Mouse (Mus musculus): ENCODE measurements around the gene Golm1.
"Not testable (repeated sequence)": the region's sequence is repeated elsewhere in the genome, so short reads cannot be mapped to it uniquely, and the experiment has no call there.

The Golm1 gene

DNA sequence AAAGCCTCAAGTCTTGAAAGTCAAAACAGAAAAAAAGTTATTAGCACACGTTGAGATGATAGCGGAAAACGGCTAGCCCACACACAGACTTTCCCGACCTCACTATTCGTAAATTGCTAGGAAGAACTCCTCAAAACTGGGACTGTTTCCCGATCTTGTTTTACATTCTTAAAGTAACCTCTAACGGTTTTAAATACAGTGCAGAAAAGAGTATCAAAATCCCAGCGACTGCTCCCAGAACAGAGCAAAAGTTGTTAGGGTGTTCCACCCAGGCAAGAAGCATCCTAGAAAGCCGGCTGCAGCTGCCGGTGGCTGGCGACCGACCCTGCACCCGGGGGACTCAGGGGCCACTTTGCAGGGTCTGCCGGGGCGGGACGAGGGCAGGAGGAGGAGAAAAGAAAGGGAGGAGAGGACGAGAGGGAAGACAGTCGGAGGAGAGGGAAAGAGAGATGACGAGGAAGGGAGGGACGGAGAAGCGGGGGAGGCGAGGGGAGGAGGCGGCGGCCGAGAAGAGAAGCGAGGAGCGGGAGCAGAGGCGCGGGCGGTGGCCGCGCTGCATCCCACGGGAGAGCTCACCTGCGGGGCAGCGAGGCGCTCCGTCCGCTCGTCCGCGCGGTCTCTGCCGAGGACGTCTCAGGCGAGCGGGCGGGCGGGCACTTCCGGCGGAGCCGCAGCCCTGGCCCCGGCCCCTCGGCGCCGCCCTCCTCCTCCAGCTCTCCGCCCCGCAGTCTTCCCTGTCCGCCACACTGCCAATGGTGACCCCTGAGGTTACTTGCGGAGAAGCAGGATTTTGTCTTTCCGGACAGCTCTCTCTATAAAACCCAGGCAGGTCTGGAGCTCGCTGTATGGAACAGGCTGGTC lies at the start of gene Golm1:
Golm1 (minus strand) TSS at position 661 of the 861 bp plus-strand sequence.
- DNase-seq (ENCODE audit: low spot score in 2 of 2), result peak; percentile 38 to 52

DNA sequence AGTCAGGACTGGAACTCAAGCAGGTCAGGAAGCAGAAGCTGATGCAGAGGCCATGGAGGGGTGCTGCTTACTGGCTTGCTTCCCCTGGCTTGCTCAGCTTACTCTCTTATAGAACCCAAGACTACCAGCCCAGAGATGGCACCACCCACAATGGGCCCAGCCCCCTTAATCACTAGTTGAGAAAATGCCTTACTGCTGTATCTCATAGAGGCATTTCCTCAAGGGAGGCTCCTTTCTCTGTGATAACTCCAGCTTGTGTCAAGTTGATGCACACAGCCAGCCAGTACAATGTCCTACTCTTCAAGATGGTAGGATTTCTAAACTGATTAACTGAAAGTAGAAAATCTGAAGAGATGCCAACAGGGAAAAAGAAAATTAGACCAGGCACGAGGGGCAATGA lies 46.5 kb upstream of the Golm1 start:
- not testable (repeated sequence) for DNase-seq (ENCODE audit: low spot score in 2 of 2)

DNA sequence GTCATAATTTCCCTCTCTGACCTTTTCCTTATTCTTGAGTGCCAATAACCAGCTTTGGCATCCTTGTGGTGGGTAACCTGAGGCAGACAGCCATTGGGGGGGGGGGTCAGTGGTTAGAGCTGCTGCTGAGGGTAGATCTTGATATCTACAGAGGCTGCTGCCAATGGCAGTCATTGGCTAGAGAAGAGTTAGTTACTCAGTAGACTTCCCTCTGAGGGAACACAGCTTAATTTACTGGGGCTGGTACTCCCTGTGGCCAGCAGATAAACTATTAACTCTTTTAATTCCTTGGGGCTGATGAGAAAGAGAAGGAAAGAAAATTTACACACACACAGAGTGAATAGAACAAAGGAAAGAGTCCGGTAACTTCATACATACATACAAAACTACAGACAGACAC lies 43.9 kb upstream of the Golm1 start:
- no peak for DNase-seq (ENCODE audit: low spot score in 2 of 2)

DNA sequence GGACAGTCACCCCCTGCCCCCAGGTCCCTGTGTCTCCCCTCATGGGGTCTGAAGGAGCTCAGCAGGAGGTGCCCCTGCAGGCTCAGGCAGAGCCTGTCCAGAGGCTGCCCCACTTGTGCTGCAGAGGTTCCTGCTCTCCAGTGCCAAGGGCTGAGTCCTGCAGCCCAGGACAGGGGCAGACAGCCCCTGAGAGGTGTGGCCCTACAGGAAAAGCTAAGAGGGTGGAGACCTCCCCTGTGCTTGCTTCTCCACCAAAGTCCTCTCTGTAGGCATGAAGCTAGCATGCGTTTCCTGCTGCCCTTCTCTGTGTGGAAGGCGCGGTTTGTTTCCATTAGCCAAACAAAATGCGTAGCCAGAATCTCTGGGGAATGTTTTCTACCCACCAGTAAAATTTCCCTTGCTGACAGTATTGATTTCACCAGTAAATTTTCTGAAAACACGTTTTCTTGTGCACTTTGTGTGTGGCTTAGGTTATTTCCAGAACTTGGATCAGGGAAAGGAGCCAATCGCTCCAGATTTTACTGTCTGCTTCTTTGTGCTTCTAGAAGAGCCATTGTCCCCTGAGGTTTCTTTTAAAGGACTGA lies 43.3 kb upstream of the Golm1 start:
- DNase-seq (ENCODE audit: low spot score in 2 of 2), result peak; percentile 34 to 48

DNA sequence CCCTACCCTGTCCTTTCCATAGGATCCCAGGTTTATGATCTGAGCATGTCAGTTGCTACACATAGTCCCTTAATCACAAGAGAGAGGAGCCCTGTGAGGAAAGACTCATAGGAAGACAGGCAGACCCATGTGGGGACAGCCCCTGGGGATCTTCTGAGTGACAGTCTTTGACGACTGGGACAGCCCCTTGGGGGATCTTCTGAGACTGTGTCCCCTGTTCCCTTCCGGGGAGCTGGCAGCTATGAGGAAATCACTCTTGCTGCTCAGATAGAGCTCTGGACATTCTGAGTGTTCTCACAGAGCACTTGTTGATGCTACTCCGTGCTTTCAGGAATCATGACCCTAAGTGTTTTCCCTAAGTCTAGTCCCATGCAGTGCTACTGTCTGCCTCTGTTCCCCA lies 38.1 kb upstream of the Golm1 start:
- DNase-seq (ENCODE audit: low spot score in 2 of 2), result no peak

DNA sequence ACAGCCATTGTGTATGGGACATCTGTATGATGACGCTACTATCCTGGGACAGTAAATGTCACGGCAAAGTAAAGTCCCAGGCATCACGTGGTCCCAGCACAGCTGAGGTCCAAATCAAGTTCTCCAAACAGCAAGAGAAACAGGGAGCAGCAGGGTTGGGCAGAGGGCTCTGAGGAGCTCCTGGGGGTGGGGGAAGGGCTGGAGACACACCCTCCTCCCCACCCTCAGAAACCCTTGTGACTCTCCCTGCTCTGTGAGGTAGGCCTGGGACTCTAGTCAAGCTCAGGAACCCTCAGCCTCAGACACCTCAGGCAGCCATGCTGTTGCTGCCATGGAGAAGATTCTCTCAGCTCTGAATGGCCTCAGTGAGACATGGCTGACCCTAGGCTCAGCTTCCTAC lies 36.4 kb upstream of the Golm1 start, which contains the start of gene Spata31d1b:
Spata31d1b (plus strand) TSS at position 301 of the 400 bp plus-strand sequence.
- not testable (repeated sequence) for DNase-seq (ENCODE audit: low spot score in 2 of 2)

DNA sequence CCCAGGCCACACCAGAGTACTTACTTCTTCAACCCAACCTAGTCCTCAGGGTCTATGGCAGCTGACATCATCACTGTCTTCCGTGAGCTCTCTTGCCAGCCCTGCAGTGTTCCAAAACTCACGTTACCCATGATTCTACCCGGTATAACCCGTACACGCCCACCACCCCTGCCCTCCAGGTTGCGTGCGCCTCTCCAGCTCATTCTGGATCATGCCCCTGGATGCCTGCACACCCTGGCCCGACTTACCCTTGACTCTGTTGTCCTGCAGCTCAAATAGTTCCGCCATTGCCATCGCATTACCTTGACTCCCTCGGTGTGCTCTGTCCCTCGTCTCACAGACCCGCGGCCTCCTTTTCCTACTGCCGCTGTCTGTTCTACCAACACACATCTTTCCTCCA lies 34.6 kb upstream of the Golm1 start, which contains the start of gene Spata31d1a:
Spata31d1a (minus strand) TSS at position 101 of the 400 bp plus-strand sequence.
- no peak for DNase-seq (ENCODE audit: low spot score in 2 of 2)

DNA sequence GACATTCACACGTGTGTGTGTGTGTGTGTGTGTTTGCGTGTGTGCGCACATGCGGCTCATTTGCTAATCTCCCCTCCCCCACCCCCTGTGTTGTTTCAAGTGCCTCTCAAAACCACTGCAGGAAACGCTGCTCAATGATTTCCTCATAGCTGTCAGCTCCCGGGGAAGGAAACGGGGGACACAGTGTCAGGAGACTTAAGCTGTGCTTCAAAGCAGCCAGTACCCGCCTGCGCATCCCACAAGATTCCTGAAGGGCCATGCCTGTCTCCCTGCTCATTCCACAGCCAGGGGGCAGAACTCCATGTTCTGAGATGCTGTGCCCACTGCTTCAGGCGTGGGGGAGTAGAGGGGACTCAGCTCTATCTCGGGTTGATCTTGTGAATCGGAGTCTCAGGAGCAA lies 29.0 kb upstream of the Golm1 start:
- DNase-seq (ENCODE audit: low spot score in 2 of 2), result no peak

DNA sequence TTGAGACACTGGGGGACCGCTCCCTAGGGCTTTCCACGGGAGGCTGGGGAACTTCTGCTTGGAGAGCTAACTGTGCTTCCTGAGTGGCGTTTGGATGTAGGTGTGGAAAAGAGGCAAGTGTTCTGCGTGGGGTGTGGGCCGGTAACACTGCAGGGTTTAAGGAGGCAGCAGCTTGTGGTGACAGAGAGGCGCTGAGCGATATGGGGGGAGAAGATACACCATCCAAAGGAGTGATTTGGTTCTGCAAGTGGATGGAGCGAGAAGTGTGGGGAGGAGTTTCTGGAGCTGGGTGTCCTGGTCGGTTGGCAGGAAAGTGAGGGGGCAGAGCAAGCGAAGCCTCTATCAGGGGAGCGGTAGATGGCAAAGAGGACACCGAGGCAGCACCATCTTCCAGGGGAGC lies 27.9 kb upstream of the Golm1 start:
- DNase-seq (ENCODE audit: low spot score in 2 of 2), result no peak

DNA sequence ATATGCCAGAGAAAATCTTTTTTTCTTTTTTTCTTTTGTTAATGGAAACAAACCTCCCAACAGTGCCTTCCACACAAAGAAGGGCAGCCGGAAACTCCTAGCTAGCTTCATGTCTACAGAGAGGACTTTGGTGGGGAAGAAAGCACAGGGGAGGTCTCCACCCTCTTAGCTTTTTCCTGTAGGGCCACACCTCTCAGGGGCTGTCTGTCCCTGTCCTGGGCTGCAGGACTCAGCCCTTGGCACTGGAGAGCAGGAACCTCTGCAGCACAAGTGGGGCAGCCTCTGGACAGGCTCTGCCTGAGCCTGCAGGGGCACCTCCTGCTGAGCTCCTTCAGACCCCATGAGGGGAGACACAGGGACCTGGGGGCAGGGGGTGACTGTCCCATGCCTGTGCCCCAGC lies 24.5 kb upstream of the Golm1 start:
- not testable (repeated sequence) for DNase-seq (ENCODE audit: low spot score in 2 of 2)

DNA sequence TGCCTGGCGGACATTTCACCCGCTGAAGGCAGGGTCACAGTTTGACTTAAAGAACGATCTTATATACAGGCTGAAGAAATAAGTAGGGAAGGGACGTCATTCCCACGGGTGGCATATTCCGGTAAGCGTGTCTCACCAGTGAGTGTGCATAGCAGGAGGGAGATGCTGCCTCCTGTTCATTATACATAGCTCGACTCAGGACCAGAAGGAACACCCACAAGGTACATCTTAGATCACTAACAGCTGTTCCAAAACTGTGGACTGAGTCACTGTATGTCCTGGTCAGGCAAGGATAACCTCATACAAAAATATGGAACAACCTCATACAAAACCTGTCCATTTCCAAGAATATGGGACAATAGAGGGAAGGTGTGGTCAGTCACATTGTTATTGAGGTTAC lies 23.5 kb upstream of the Golm1 start:
- no peak for DNase-seq (ENCODE audit: low spot score in 2 of 2)

DNA sequence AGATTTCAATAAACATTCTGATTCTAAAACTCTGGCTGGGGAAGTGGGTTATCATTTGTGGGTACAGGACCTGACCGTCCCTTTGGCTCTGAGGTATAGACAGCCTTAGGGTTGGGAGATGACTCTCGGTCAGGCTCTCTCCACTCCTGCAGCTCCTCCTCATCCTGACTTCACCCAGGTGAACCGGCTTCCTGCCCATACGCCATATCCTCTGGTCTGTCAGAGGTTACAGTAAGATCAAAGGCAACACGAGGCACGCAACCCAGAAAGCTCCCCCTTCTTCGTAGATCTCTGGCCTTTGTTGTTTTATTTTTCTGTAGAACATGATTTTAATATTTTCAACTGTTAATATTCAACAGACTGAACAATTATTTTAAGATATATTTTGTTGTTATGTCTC lies 20.2 kb upstream of the Golm1 start:
- DNase-seq (ENCODE audit: low spot score in 2 of 2), result no peak

DNA sequence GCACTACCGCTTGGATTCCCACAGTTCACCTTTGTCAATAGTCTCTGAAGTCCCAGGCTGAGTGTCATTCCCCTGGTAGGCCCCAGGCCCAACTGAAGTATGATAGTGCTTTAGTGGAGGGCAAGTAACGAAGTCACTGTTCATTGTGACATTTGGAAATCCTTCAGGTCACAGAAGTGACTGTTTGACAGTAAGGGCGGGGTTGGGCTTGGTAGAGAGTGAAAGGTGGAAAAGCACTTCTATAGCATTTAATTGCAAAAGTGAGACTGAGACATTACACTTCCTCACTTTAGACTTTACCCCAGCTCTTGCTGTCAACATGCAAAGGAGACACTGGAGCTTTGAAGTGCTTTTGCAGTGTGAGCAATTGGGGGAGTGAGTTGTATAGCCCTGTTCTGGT lies 18.4 kb upstream of the Golm1 start, which contains the start of gene 4921517D22Rik:
4921517D22Rik (minus strand) TSS at position 101 of the 400 bp plus-strand sequence.
- no peak for DNase-seq (ENCODE audit: low spot score in 2 of 2)

DNA sequence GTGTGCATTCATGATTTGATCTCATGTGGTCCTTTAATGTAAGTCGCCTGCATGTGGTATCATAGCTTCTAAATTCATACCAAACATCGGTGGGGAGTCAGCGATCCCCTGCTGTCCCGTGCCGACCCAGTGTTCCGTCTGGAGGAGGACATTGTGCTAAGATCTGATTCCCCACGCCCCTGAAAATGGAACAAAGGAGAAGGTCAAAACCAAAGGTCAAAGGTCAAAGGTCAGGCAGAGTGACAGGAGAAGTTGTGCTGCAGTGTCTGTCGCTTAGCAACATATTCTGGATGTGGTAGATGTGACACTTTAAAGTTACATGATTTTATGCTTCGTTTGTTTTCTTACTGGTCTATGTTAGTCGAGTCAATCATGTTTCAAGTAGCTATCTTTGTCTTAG lies 15.9 kb upstream of the Golm1 start:
- DNase-seq (ENCODE audit: low spot score in 2 of 2), result no peak

DNA sequence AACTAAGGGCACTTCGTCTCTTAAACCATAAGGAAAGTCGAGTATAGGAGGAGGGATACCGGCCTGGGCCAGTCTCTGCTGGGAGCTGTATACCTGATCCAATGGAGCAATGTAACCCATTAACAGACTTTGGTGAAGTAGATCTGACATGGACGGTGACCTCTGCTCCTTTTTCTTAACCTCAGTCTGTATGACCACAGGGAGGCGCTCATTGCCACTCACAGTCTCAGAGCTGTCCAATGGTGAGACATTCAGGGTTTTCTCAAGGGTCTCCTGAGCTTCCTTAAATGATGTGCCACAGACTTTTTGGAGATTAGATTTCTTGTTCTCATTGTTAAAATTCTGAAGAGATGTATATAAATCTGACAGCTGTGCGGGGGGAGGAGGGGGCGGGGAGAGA lies 15.0 kb upstream of the Golm1 start:
- no peak for DNase-seq (ENCODE audit: low spot score in 2 of 2)

DNA sequence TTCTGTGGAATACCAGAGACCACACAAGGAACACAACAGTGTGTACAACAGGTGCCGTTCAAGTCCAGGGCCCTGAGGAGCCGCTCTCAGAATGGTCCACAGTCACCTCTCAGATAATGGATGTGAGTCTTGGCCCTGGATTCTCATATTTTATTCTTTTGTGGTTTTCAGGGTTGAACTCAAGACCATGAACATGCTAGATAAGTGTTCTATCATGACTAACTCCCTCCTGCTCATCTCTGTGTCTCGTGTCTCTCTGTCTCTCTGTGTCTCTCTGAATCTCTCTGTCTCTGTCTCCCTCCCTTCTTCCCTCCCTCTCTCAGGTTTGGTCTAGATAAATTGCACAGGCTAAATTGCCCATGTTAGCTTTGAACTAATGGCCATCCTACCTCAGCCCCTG lies 14.2 kb upstream of the Golm1 start:
- DNase-seq (ENCODE audit: low spot score in 2 of 2), result no peak

DNA sequence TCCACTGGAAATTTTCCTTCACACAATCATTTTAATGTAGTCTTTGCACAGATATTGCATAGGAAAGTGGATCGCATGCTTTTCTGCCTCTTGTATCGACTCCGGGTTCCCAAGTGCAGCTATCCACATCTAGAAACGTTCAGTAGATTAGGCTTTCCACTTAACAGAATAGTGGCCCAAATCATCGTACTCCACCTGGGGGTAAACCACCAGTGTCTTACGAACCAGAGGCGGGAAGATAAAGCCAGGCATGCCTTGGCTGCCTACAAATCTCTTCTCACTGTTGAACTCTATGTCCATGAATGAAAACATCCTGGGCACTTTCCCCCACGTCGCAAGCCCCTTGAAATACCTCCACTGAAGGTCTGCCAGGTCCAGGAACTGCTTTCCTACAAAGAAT lies 13.7 kb upstream of the Golm1 start:
- no peak for DNase-seq (ENCODE audit: low spot score in 2 of 2)

DNA sequence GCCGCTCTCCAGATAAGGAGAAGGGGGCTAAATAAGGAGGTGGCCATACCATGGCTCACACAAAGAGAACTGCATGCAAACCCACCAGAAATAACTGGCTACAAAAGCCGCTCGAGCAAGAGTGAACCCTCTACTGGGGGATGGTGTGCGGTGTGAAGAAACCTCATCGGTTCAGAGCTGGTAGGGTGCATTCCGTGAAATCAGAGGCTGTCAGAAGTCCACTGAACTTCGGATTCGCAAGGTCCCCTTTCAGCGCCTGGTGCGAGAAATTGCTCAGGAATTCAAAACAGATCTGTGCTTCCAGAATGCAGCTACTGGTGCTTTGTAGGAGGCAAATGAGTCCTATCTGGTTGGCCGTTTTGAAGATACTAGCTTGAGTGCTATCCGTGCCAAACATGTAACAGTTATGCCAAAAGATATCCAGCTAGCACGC lies 12.7 kb upstream of the Golm1 start:
- DNase-seq (ENCODE audit: low spot score in 2 of 2), result peak in 1 of 2 experiments; percentile 19

DNA sequence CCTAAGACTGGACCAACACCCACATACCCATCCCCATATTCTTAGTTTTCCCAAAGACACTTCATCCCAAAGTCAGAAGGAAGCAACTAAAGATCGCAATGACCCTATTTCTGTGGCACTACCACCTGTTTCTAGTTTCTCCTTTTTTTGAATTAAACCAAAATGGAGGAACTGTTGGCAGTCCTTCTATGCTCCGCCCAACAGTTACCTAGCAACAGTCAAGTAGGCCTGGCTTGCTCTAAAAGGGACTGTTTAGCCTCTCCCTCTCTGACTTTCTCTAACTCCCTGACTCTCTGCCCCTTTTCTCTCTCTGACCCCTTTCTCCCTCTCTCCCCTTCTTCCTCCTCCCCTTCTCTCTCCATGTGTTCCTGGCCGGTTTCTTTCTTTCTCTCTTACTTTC lies 9.6 kb upstream of the Golm1 start:
- DNase-seq (ENCODE audit: low spot score in 2 of 2), result no peak

DNA sequence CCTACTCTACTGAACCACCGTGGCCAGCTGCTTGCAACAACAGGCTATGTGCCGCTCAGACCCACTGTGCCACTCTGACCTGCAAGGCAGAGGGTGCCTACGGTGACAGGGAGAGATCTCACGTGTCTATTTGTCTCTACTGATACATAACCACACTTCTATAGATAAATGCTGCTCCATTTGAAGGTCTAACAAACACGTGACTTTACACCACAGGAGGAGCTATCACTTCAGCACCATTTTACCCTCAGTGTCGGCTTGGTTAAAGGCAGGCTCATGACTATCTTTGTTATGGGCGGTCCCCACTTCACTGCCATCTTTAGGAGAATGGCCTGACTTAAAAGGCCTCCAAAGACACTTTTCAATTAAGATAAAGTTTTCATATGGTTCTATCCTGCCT lies 7.0 kb upstream of the Golm1 start:
- no peak for DNase-seq (ENCODE audit: low spot score in 2 of 2)

DNA sequence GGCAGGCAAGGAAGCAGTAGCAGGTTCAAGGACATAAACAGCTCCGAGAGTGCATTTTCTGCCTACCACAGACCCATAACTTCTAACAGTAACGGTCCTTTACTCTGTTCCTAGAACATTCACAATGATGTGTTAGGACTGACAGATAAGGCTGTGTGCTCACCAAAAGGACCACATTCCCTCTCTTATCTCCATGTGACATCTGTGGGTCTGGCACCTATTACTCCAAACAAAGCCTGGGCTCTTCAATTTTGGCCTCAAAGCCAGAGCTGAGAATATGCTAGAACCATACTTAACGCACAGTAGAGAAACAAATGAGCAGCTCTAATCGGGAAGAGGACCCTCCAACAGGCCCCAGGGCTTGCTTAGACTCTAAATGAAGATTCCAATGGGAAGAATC lies 4.3 kb upstream of the Golm1 start:
- DNase-seq (ENCODE audit: low spot score in 2 of 2), result no peak

DNA sequence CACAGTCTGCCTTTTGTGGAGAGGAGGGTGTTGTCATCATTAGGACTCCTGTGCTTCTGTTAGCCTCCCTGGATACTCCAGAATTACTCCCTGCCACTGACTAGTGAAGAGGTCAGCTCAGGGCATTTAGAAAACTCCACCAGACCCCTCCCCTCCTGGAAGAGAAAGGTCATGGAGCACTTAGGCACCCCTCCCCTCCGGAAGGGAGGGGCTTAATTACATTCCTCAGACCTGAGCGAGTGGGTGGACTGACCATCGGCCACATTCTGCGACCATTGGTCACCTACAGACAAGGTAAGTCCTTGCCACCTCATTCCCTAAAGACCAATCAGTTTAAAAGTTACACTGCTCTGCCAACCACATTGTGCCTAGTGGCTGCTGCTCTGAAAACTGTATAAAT lies 3.7 kb upstream of the Golm1 start:
- no peak for DNase-seq (ENCODE audit: low spot score in 2 of 2)

Measured in heart, adult 9 months (tissue).